Comparison of ENCODE assay signal across 8 mouse cellular contexts in the genomic region with DNA sequence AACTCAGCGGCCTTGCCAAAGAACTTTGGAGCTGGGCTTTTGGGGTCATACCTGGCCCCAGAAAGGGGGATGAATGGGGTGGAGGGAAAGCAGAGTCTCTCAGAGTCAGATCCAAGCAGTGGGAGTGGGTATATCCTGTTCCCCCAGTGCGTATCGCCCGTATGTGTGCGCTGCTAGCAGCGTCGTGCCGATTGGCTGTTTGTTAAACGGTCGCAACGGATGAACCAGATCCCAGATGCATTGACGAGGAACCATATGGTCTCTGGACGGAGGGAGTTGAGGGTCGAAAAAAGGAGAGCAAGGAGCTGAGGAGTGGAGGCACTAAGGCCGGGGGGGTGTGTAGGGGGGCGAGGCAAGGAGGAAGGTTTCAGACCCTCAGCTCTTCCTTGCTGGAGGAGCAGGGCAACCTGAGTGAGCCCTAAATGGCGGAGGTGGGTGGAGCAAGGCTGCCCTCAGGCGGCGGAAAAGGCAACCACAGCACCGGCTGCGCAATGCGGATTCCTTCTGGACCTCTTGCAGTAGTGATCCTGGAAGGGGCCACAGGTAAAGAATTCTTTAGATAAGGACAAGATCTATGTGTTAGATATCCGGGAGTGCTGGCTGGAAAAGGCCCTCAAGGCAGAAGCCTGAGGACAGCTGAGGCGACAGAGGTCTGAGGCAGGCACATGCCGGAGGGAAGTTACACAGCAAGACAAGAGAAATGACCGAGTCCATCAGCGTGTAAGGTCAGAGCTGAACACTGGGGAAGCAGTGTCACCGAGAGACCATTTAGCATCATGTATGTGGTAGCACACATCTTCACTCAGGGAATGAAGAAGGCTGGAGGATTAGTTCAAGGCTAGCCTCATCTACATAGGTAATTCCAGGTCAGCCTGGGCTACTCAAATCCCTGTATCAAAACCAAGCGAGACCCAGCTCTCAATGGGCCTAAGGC. TPM values are rescaled to one million over a fixed set of nuclear protein-coding genes. Genes with fewer than 3 reads are reported as not detected.
DNase-seq lines count a peak whose midpoint lies in the region; ATAC-seq and TF ChIP-seq lines count a peak whose summit lies in the region.

No protein-coding gene starts in this region.

- no peaks in the 10 kb centered on the region for H3K9me3 ChIP-seq in intestine, embryonic 15.5 days
- H3K9me3 ChIP-seq in limb, embryonic 10.5 days (replicated peaks) = no peaks in the 10 kb centered on the region
- no peaks in the 10 kb centered on the region for H3K9me3 ChIP-seq in midbrain, embryonic 12.5 days

- TF ChIP-seq CTCF in testis, adult 2 months (IDR thresholded peaks at IDR 0.05; ENCODE audit: control insufficient read depth, insufficient read depth, insufficient replicate concordance, low read depth, low read length) = peak; percentile 71; the same call in 1 of the 2 replicates
- peak; percentile 83 for TF ChIP-seq CTCF in cortical plate, adult 2 months (IDR thresholded peaks at IDR 0.05; ENCODE audit: extremely low read depth, insufficient read depth, low read length)

- H3K9ac ChIP-seq in intestine, embryonic 15.5 days = peak overlapping the region; percentile 27
- H3K9ac ChIP-seq in midbrain, embryonic 12.5 days (replicated peaks) = peak overlapping the region; percentile 91; the same call in 1 of the 2 replicates

- peak; percentile 90 for TF ChIP-seq POLR2A in testis, adult 2 months (IDR thresholded peaks at IDR 0.05; ENCODE audit: control insufficient read depth, low read depth, low read length)
- TF ChIP-seq POLR2A in cortical plate, adult 2 months (IDR thresholded peaks at IDR 0.05; ENCODE audit: extremely low read depth, insufficient read depth, low read length) = 0 out of 2 replicates have a peak, but pooled peaks have one; percentile 39

- H3K4me3 ChIP-seq in testis, adult 2 months (ENCODE audit: control insufficient read depth, low read depth, low read length) = peak overlapping the region; percentile 96
- peak overlapping the region; percentile 9; the same call in 1 of the 2 replicates for H3K4me3 ChIP-seq in cortical plate, adult 2 months (ENCODE audit: insufficient read depth, low read length)
- peak overlapping the region; percentile 30 for H3K4me3 ChIP-seq in intestine, embryonic 15.5 days (replicated peaks)
- peak overlapping the region; percentile 40 for H3K4me3 ChIP-seq in limb, embryonic 10.5 days
- H3K4me3 ChIP-seq in midbrain, embryonic 12.5 days = peak overlapping the region; percentile 28

- H3K27me3 ChIP-seq in testis, adult 2 months (ENCODE audit: control insufficient read depth, insufficient read depth, low read length) = no peaks in the 10 kb centered on the region
- peaks cover 35% of the 10 kb centered on the region for H3K27me3 ChIP-seq in intestine, embryonic 15.5 days (replicated peaks)
- peaks cover 49% of the 10 kb centered on the region for H3K27me3 ChIP-seq in limb, embryonic 10.5 days (ENCODE audit: low read depth, poor library complexity, severe bottlenecking)
- peaks cover 46% of the 10 kb centered on the region for H3K27me3 ChIP-seq in midbrain, embryonic 12.5 days

- peak; percentile 48 for ATAC-seq in intestine, embryonic 15.5 days
- peak; percentile 67 for ATAC-seq in midbrain, embryonic 12.5 days (ENCODE audit: low FRiP score, low read depth)

- peak overlapping the region; percentile 94 for H3K27ac ChIP-seq in testis, adult 2 months (ENCODE audit: control insufficient read depth, insufficient read depth, low read depth, low read length)
- H3K27ac ChIP-seq in cortical plate, adult 2 months (ENCODE audit: insufficient read depth, low read length) = 0 out of 2 replicates have a peak overlapping the region, but pooled peaks have one; percentile 11
- H3K27ac ChIP-seq in intestine, embryonic 15.5 days = no peak overlapping the region
- peak overlapping the region; percentile 27; the same call in 1 of the 2 replicates for H3K27ac ChIP-seq in limb, embryonic 10.5 days
- H3K27ac ChIP-seq in midbrain, embryonic 12.5 days (replicated peaks) = no peak overlapping the region; the same call in 1 of the 2 replicates

- 10% methylated on average over 29 of the region's 29 CpGs for WGBS in intestine, embryonic 15.5 days
- WGBS in limb, embryonic 10.5 days = 13% methylated on average over 29 of the region's 29 CpGs
- WGBS in midbrain, embryonic 12.5 days = 11% methylated on average over 29 of the region's 29 CpGs

- H3K4me1 ChIP-seq in testis, adult 2 months (ENCODE audit: control insufficient read depth, insufficient read depth, low read length) = peaks cover 31% of the 10 kb centered on the region
- peaks cover 2% of the 10 kb centered on the region; the same call in 1 of the 2 replicates for H3K4me1 ChIP-seq in cortical plate, adult 2 months (ENCODE audit: control insufficient read depth, insufficient read depth, low read length)
- H3K4me1 ChIP-seq in intestine, embryonic 15.5 days (replicated peaks) = peaks cover 43% of the 10 kb centered on the region
- peaks cover 40% of the 10 kb centered on the region for H3K4me1 ChIP-seq in limb, embryonic 10.5 days
- H3K4me1 ChIP-seq in midbrain, embryonic 12.5 days = peaks cover 51% of the 10 kb centered on the region

- H3K4me2 ChIP-seq in intestine, embryonic 15.5 days (replicated peaks) = peak overlapping the region; percentile 67
- H3K4me2 ChIP-seq in midbrain, embryonic 12.5 days (replicated peaks) = peak overlapping the region; percentile 78

- DNase-seq in testis, postnatal 14 days (ENCODE audit: low spot score) = no peak
- peak; percentile 81 for DNase-seq in gastrocnemius, postnatal 10 days
- DNase-seq in limb, embryonic 10.5 days (ENCODE audit: low spot score) = peak; percentile 91
- DNase-seq in spleen, postnatal 36 days (ENCODE audit: low spot score in 2 of 2) = peak; percentile 49 to 50

- H3K36me3 ChIP-seq in testis, adult 2 months (ENCODE audit: control insufficient read depth, insufficient read depth, low read length) = no peaks in the 10 kb centered on the region; the same call in 1 of the 2 replicates
- no peaks in the 10 kb centered on the region for H3K36me3 ChIP-seq in intestine, embryonic 15.5 days
- no peaks in the 10 kb centered on the region for H3K36me3 ChIP-seq in limb, embryonic 10.5 days
- no peaks in the 10 kb centered on the region for H3K36me3 ChIP-seq in midbrain, embryonic 12.5 days

RNA-seq across cellular contexts. Expression of a gene that starts 5.7 kb away (rescaled TPM):
- 34.2 and 41.6 TPM in 2 replicates for polyA plus RNA-seq in testis, adult 2 months (2012; rRNA removed)
- polyA plus RNA-seq in cortical plate, adult 2 months (2012; rRNA removed) = 89.8 and 103 TPM in 2 replicates
- total RNA-seq in gastrocnemius, postnatal 10 days (2021) = 10 to 100 TPM; 20.6 to 24.5 TPM
- polyA plus RNA-seq in intestine, embryonic 15.5 days (2015; fragmentation: Nextera tagmentation; extraction: Ambion mirVana) = 8.1 and 8.3 TPM in 2 replicates
- 2.6 and 5.7 TPM in 2 replicates for polyA plus RNA-seq in limb, embryonic 10.5 days (2016; fragmentation: Nextera tagmentation; extraction: Ambion mirVana)
- 49.3 and 55.3 TPM in 2 replicates for polyA plus RNA-seq in midbrain, embryonic 12.5 days (2016; fragmentation: Nextera tagmentation; extraction: Ambion mirVana)

RNA-seq across cellular contexts. Expression of a gene that starts 9.3 kb away (rescaled TPM):
- polyA plus RNA-seq in testis, adult 2 months (2012; rRNA removed) = 7.6 and 7.8 TPM in 2 replicates
- 60.2 and 64.8 TPM in 2 replicates for polyA plus RNA-seq in cortical plate, adult 2 months (2012; rRNA removed)
- total RNA-seq in gastrocnemius, postnatal 10 days (2021) = under 1 TPM; 0.16 to 0.21 TPM
- 3.0 and 3.1 TPM in 2 replicates for polyA plus RNA-seq in intestine, embryonic 15.5 days (2015; fragmentation: Nextera tagmentation; extraction: Ambion mirVana)
- polyA plus RNA-seq in limb, embryonic 10.5 days (2016; fragmentation: Nextera tagmentation; extraction: Ambion mirVana) = 0.79 and 1.5 TPM in 2 replicates
- 28.8 and 34.8 TPM in 2 replicates for polyA plus RNA-seq in midbrain, embryonic 12.5 days (2016; fragmentation: Nextera tagmentation; extraction: Ambion mirVana)

RNA-seq across cellular contexts. Expression of a gene that starts 26.3 kb away (rescaled TPM):
- 433 and 509 TPM in 2 replicates for polyA plus RNA-seq in testis, adult 2 months (2012; rRNA removed)
- polyA plus RNA-seq in cortical plate, adult 2 months (2012; rRNA removed) = 1,956 and 2,049 TPM in 2 replicates
- 100 to 1,000 TPM; 255 to 271 TPM for total RNA-seq in gastrocnemius, postnatal 10 days (2021)
- 137 and 140 TPM in 2 replicates for polyA plus RNA-seq in intestine, embryonic 15.5 days (2015; fragmentation: Nextera tagmentation; extraction: Ambion mirVana)
- polyA plus RNA-seq in limb, embryonic 10.5 days (2016; fragmentation: Nextera tagmentation; extraction: Ambion mirVana) = 127 and 134 TPM in 2 replicates
- 223 and 224 TPM in 2 replicates for polyA plus RNA-seq in midbrain, embryonic 12.5 days (2016; fragmentation: Nextera tagmentation; extraction: Ambion mirVana)

RNA-seq across cellular contexts. Expression of a gene that starts 32.7 kb away (rescaled TPM):
- 1.8 and 2.4 TPM in 2 replicates for polyA plus RNA-seq in testis, adult 2 months (2012; rRNA removed)
- polyA plus RNA-seq in cortical plate, adult 2 months (2012; rRNA removed) = 38.9 and 42.5 TPM in 2 replicates
- total RNA-seq in gastrocnemius, postnatal 10 days (2021) = under 1 TPM in 1 of 2 experiments, not detected in 1; 0.16 TPM
- polyA plus RNA-seq in intestine, embryonic 15.5 days (2015; fragmentation: Nextera tagmentation; extraction: Ambion mirVana) = 0.28 and 0.44 TPM in 2 replicates
- polyA plus RNA-seq in limb, embryonic 10.5 days (2016; fragmentation: Nextera tagmentation; extraction: Ambion mirVana) = 0.96 and 0.98 TPM in 2 replicates
- 1.7 and 1.8 TPM in 2 replicates for polyA plus RNA-seq in midbrain, embryonic 12.5 days (2016; fragmentation: Nextera tagmentation; extraction: Ambion mirVana)

RNA-seq across cellular contexts. Expression of a gene that starts 42.3 kb away (rescaled TPM):
- polyA plus RNA-seq in testis, adult 2 months (2012; rRNA removed) = 1.6 TPM in 2 replicates
- 1.8 and 1.9 TPM in 2 replicates for polyA plus RNA-seq in cortical plate, adult 2 months (2012; rRNA removed)
- 10 to 100 TPM; 10.7 to 13.3 TPM for total RNA-seq in gastrocnemius, postnatal 10 days (2021)
- 28.1 and 29.0 TPM in 2 replicates for polyA plus RNA-seq in intestine, embryonic 15.5 days (2015; fragmentation: Nextera tagmentation; extraction: Ambion mirVana)
- 13.7 and 13.8 TPM in 2 replicates for polyA plus RNA-seq in limb, embryonic 10.5 days (2016; fragmentation: Nextera tagmentation; extraction: Ambion mirVana)
- polyA plus RNA-seq in midbrain, embryonic 12.5 days (2016; fragmentation: Nextera tagmentation; extraction: Ambion mirVana) = 7.0 and 12.6 TPM in 2 replicates

Comparison
In these comparisons a context has a peak if more than half of its experiments do, and no peak if none do; other contexts are left out.
1. H3K27ac ChIP-seq: peak in testis, adult 2 months (single experiment), cortical plate, adult 2 months (single experiment) and limb, embryonic 10.5 days (single experiment); none in intestine, embryonic 15.5 days (single experiment) and midbrain, embryonic 12.5 days (single experiment).
2. H3K4me3 ChIP-seq: peak in every context shown above with its lines; median percentile 96 in testis, adult 2 months; 40 in limb, embryonic 10.5 days; 30 in intestine, embryonic 15.5 days; 28 in midbrain, embryonic 12.5 days; 9 in cortical plate, adult 2 months.